Mouse (Mus musculus): ENCODE measurements at regions not wholly inside any gene's neighbourhood (a gene's known extent, or its start where the extent isn't known, plus 50 kb on each side); places are given as distances from the start of the nearest gene placed in this dataset.
"Not testable (repeated sequence)": the region's sequence is repeated elsewhere in the genome, so short reads cannot be mapped to it uniquely, and the experiment has no call there.

DNA sequence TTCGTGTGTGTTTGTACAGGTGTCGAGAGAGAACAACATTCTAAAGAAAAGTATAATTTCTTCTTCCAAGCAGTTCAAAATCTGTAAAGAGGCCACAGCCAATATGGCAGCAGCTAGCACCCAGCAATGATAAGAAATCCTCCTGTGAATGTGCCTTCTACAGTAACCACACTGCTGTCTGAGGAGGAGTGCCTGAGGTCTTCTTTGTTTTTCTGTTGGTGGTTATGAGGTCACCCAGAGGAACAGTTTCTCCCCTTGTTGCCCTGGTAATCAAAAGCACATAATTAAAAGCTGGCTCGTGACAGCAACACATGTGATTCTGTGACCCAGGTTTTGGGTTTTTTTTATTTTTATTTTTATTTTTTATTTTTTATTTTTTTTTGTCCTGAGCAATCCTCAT lies 100.8 kb upstream of the Adtrp start:
- Histone ChIP-seq H3K9ac (ENCODE audit: low read depth, low read length) (no peak overlapping the region), H3K4me3 (ENCODE audit: low read length) (no peak overlapping the region), H3K4me2 (replicated peaks; ENCODE audit: low read depth, low read length) (no peak overlapping the region), H3K9me3 (ENCODE audit: control insufficient read depth, low read length) (no peaks in the 10 kb centered on the region), H3K27ac (ENCODE audit: low read depth, low read length) (no peak overlapping the region), H3K4me1 (ENCODE audit: control insufficient read depth, insufficient read depth, low read length) (no peaks in the 10 kb centered on the region), H3K27me3 (ENCODE audit: control insufficient read depth, insufficient read depth, low read length) (no peaks in the 10 kb centered on the region), H3K36me3 (ENCODE audit: control insufficient read depth, insufficient read depth, low read length) (no peaks in the 10 kb centered on the region)
- 80% methylated on average over 3 of the region's 3 CpGs for WGBS
- ATAC-seq (ENCODE audit: low FRiP score, low TSS enrichment): no peak

DNA sequence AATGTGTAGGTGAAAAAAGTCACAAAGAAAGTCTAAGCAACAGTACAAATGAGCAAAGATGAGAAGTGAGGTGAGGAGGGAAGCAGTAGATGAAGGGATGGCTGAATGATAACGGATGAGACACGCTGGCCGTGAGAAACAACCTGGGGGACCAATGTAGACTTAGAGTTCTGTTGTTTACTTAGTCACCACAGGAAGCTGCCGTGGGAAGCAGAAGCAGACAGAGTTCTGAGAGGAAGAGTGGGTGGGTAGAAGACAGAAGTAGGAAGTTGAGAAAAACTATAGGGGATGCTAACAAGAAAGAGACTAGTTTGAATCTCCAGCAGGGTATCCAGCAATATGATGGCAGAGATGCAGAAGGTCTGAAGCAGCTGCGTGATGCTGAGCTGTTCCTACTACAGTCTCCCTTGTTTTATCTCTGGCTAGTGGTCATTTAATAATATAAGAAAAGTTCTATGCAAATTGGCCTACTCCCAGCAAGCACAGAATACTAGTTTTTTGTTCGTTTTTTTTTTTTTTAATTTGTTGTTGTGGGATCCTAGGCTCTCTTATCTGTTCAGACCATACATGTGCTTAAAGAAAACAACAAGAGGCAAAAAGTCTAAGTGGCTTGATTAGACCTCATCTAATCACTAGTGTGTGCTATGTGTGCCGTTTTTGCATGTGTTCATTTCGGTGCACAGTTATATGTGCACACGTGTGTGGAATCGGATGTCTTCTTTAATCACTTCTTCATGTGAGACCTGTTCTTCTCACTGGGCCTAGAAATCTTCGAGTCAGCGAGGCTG lies 85.0 kb upstream of the Adtrp start:
- ATAC-seq (ENCODE audit: low FRiP score, low TSS enrichment): no peak
- Histone ChIP-seq H3K27ac (ENCODE audit: low read depth, low read length) (no peak overlapping the region), H3K36me3 (ENCODE audit: control insufficient read depth, insufficient read depth, low read length) (no peaks in the 10 kb centered on the region), H3K4me3 (ENCODE audit: low read length) (no peak overlapping the region), H3K4me1 (ENCODE audit: control insufficient read depth, insufficient read depth, low read length) (no peaks in the 10 kb centered on the region), H3K4me2 (replicated peaks; ENCODE audit: low read depth, low read length) (no peak overlapping the region), H3K27me3 (ENCODE audit: control insufficient read depth, insufficient read depth, low read length) (no peaks in the 10 kb centered on the region), H3K9ac (ENCODE audit: low read depth, low read length) (no peak overlapping the region), H3K9me3 (ENCODE audit: control insufficient read depth, low read length) (no peaks in the 10 kb centered on the region)
- 78% methylated on average over 12 of the region's 12 CpGs for WGBS

DNA sequence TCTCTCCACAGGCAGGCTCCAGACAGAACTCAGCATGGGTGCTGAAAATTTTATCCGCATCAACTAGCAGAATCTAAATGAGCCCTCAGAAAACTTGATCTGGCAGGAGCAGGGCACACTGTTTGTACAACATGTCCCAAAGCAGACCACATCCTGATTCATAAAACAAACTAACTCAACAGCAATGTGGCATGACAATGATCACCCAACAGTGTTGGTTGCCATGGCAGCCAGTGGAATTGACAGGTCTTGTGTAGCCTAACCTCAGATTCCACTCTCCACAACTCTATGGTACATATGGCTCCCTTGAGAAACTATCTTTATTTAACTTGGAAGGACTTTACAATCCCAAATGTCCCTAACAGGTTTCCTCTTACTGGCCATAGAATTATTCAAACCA lies 82.3 kb upstream of the Adtrp start:
- no peak for ATAC-seq (ENCODE audit: low FRiP score, low TSS enrichment)
- no peaks in the 10 kb centered on the region for H3K27me3 ChIP-seq (ENCODE audit: control insufficient read depth, insufficient read depth, low read length)
- H3K9ac ChIP-seq (ENCODE audit: low read depth, low read length): no peak overlapping the region
- H3K9me3 ChIP-seq (ENCODE audit: control insufficient read depth, low read length): no peaks in the 10 kb centered on the region
- no peak overlapping the region for H3K4me2 ChIP-seq (replicated peaks; ENCODE audit: low read depth, low read length)
- H3K4me1 ChIP-seq (ENCODE audit: control insufficient read depth, insufficient read depth, low read length): no peaks in the 10 kb centered on the region
- no peak overlapping the region for H3K27ac ChIP-seq (ENCODE audit: low read depth, low read length)
- H3K36me3 ChIP-seq (ENCODE audit: control insufficient read depth, insufficient read depth, low read length): no peaks in the 10 kb centered on the region
- WGBS: 95% methylated on average over 1 of the region's 1 CpGs
- no peak overlapping the region for H3K4me3 ChIP-seq (ENCODE audit: low read length)

DNA sequence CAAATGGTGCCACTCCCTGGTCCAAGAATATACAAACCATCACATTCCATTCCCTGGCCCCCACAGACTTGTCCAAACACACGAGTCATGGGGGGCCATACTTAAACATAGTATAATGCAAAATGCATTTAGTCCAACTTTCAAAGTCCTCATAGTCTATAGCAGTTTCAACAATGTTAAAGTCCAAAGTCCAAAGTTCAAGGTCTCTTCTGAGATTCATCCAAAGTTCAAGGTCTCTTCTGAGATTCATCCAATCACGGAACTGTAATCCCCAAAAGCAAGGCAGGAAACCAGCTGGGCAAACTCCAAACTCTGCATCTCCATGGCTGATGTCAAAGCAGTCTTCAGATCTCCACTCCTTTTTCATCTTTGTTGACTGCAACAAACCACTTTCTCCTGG lies 78.4 kb upstream of the Adtrp start:
- not testable (repeated sequence) for H3K4me3 ChIP-seq (ENCODE audit: low read length); H3K27ac ChIP-seq (ENCODE audit: low read depth, low read length); H3K4me2 ChIP-seq (replicated peaks; ENCODE audit: low read depth, low read length); H3K27me3 ChIP-seq (ENCODE audit: control insufficient read depth, insufficient read depth, low read length); H3K36me3 ChIP-seq (ENCODE audit: control insufficient read depth, insufficient read depth, low read length); H3K4me1 ChIP-seq (ENCODE audit: control insufficient read depth, insufficient read depth, low read length); H3K9ac ChIP-seq (ENCODE audit: low read depth, low read length); ATAC-seq (ENCODE audit: low FRiP score, low TSS enrichment); H3K9me3 ChIP-seq (ENCODE audit: control insufficient read depth, low read length)
- 84% methylated on average over 2 of the region's 2 CpGs for WGBS

DNA sequence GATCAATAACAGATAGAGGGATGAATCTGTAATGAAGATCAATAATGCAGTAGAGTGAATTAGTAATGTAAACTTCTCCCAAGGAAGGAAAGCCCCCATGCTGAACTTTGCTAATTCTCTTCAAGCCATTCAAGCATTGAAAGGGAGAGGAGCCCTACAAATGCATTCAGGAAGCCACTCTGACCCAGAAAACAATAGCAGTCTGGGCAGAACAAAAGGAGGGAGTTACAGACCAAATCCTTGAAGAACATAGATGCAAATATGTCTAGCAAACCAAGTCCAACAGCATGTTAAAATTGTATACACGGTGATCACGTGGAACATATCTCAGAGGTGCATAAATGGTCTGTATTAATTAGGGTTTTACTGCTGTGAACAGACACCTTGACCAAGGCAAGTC lies 77.7 kb upstream of the Adtrp start:
- ATAC-seq (ENCODE audit: low FRiP score, low TSS enrichment): no peak
- 45% methylated on average over 2 of the region's 2 CpGs for WGBS
- Histone ChIP-seq H3K4me1 (ENCODE audit: control insufficient read depth, insufficient read depth, low read length) (no peaks in the 10 kb centered on the region), H3K9me3 (ENCODE audit: control insufficient read depth, low read length) (no peaks in the 10 kb centered on the region), H3K4me2 (replicated peaks; ENCODE audit: low read depth, low read length) (no peak overlapping the region), H3K36me3 (ENCODE audit: control insufficient read depth, insufficient read depth, low read length) (no peaks in the 10 kb centered on the region), H3K9ac (ENCODE audit: low read depth, low read length) (no peak overlapping the region), H3K4me3 (ENCODE audit: low read length) (no peak overlapping the region), H3K27me3 (ENCODE audit: control insufficient read depth, insufficient read depth, low read length) (no peaks in the 10 kb centered on the region), H3K27ac (ENCODE audit: low read depth, low read length) (no peak overlapping the region)

DNA sequence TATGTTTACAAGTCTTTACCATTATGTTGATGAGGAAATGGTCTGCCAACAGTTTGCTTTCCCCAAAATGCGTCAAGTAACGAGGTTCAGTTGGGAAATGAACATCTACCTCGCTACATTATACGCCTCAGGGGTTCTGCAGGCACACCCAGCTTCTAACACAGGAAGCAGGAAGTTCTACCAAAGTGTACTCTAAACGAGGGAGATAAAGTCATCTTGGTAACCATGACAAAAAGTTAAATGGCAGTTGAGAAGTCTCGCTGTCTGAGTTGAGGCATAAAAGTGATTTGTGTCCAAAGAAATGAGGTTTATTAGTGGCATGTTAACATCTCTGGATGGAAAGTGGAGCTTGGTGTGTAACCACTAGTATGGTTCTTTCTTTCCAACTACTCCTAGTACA lies 73.7 kb upstream of the Adtrp start:
- H3K9ac ChIP-seq (ENCODE audit: low read depth, low read length): no peak overlapping the region
- WGBS: 67% methylated on average over 6 of the region's 6 CpGs
- H3K27ac ChIP-seq (ENCODE audit: low read depth, low read length): no peak overlapping the region
- H3K36me3 ChIP-seq (ENCODE audit: control insufficient read depth, insufficient read depth, low read length): no peaks in the 10 kb centered on the region
- no peaks in the 10 kb centered on the region for H3K27me3 ChIP-seq (ENCODE audit: control insufficient read depth, insufficient read depth, low read length)
- no peak overlapping the region for H3K4me3 ChIP-seq (ENCODE audit: low read length)
- no peak overlapping the region for H3K4me2 ChIP-seq (replicated peaks; ENCODE audit: low read depth, low read length)
- H3K9me3 ChIP-seq (ENCODE audit: control insufficient read depth, low read length): no peaks in the 10 kb centered on the region
- no peaks in the 10 kb centered on the region for H3K4me1 ChIP-seq (ENCODE audit: control insufficient read depth, insufficient read depth, low read length)
- ATAC-seq (ENCODE audit: low FRiP score, low TSS enrichment): no peak

DNA sequence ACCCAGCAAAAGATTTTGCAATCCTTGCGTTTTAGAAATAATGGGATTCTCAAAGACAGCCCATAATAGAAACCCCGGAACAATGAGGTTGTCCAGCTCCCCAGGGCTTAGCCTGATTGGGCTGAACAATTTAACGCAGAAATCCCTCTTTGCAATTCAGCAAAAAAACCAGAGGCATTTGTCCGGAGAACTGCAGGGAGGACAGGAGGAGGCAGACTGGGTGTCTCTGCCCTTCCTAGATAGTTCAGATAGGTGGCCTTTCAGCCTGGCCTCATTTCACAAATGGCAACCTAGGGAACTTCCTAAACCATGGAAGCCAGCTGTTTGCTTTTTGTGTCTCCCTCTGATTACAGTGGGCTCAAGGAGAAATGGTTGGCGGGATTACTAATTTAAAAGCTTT lies 71.0 kb upstream of the Adtrp start:
- Histone ChIP-seq H3K36me3 (ENCODE audit: control insufficient read depth, insufficient read depth, low read length) (no peaks in the 10 kb centered on the region), H3K4me2 (replicated peaks; ENCODE audit: low read depth, low read length) (no peak overlapping the region), H3K9ac (ENCODE audit: low read depth, low read length) (no peak overlapping the region), H3K27me3 (ENCODE audit: control insufficient read depth, insufficient read depth, low read length) (no peaks in the 10 kb centered on the region), H3K4me1 (ENCODE audit: control insufficient read depth, insufficient read depth, low read length) (no peaks in the 10 kb centered on the region), H3K9me3 (ENCODE audit: control insufficient read depth, low read length) (no peaks in the 10 kb centered on the region), H3K4me3 (ENCODE audit: low read length) (no peak overlapping the region), H3K27ac (ENCODE audit: low read depth, low read length) (no peak overlapping the region)
- WGBS: 65% methylated on average over 5 of the region's 5 CpGs
- no peak for ATAC-seq (ENCODE audit: low FRiP score, low TSS enrichment)

DNA sequence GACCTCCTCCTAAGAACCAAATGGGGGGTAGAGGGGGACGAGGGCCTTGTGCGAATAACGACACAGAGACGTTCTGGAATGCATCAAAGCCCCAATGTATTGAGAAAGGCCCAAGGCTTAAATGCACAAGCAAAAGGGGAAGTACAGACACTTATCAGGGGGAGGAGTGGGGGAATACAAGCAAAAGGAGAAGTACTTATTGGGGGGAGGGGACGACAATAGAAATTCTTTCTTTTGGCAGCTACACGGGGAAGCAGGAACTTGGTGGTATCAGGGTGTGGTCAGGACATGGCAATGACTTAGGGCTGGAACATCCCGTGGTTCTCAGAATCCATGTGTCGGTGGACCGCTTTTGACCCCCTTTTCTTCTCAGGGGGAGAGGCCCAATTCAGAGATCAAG lies 68.3 kb upstream of the Adtrp start:
- not testable (repeated sequence) for H3K4me2 ChIP-seq (replicated peaks; ENCODE audit: low read depth, low read length); H3K27ac ChIP-seq (ENCODE audit: low read depth, low read length); H3K36me3 ChIP-seq (ENCODE audit: control insufficient read depth, insufficient read depth, low read length); H3K27me3 ChIP-seq (ENCODE audit: control insufficient read depth, insufficient read depth, low read length); H3K9me3 ChIP-seq (ENCODE audit: control insufficient read depth, low read length); H3K4me1 ChIP-seq (ENCODE audit: control insufficient read depth, insufficient read depth, low read length); H3K9ac ChIP-seq (ENCODE audit: low read depth, low read length); H3K4me3 ChIP-seq (ENCODE audit: low read length); ATAC-seq (ENCODE audit: low FRiP score, low TSS enrichment)
- WGBS: 88% methylated on average over 9 of the region's 9 CpGs

DNA sequence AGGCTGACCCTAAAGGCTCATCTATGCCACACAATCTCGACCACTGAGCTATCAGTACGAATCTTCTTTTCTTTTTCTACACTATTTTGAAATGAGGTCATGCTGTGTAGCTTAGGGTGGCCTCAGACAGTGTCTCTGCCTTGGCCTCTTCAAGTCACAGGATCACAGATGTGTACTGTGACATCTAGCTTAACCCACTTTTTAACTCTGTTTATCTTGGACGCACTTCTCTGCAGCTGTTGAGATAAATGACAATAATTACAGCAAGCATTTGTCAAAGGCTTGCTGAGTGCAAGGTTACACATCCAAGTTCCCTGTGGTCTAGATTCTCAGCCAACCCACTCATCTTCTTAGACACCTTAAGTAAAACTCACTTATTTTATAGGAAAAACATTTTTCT lies 63.3 kb upstream of the Adtrp start:
- Histone ChIP-seq H3K4me1 (ENCODE audit: control insufficient read depth, insufficient read depth, low read length) (no peaks in the 10 kb centered on the region), H3K4me2 (replicated peaks; ENCODE audit: low read depth, low read length) (no peak overlapping the region), H3K36me3 (ENCODE audit: control insufficient read depth, insufficient read depth, low read length) (no peaks in the 10 kb centered on the region), H3K27ac (ENCODE audit: low read depth, low read length) (no peak overlapping the region), H3K9me3 (ENCODE audit: control insufficient read depth, low read length) (no peaks in the 10 kb centered on the region), H3K9ac (ENCODE audit: low read depth, low read length) (no peak overlapping the region), H3K4me3 (ENCODE audit: low read length) (no peak overlapping the region), H3K27me3 (ENCODE audit: control insufficient read depth, insufficient read depth, low read length) (no peaks in the 10 kb centered on the region)
- ATAC-seq (ENCODE audit: low FRiP score, low TSS enrichment): no peak
- WGBS: 39% methylated on average over 3 of the region's 3 CpGs
